Mouse (Mus musculus): ENCODE data around the gene Trmt13. TPM values are rescaled to one million over a fixed set of nuclear protein-coding genes. Genes with fewer than 3 reads are reported as not detected.
A peak's percentile ranks its signal among the peaks of the same experiment; 100 is the strongest.
"Not testable (repeated sequence)": the region's sequence is repeated elsewhere in the genome, so short reads cannot be mapped to it uniquely, and the experiment has no call there.

The Trmt13 gene
- total and polyA plus RNA-seq, 3 experiments = 12.0 to 15.5 TPM; not detected in 1

- TF ChIP-seq UBTF (IDR thresholded peaks at IDR 0.05; ENCODE audit: borderline replicate concordance, insufficient read depth, low read depth, low read length) = no peak
- peak; percentile 54; the same call in 1 of the 2 replicates for TF ChIP-seq RCOR1 (IDR thresholded peaks at IDR 0.05; ENCODE audit: low read depth, low read length)
- TF ChIP-seq CHD2 (IDR thresholded peaks at IDR 0.05; ENCODE audit: low read length) = no peak
Measured at GRCm38 (mm10) chr3:116562408-116563094, 51.8 kb downstream of the Trmt13 start, which contains the start of gene Lrrc39 (continued).

GRCm38 (mm10) chr3:116561315-116561714, 53.1 kb downstream of the Trmt13 start:
- H3K27me3 ChIP-seq (ENCODE audit: control insufficient read depth in 1 of 2, insufficient read depth in 2 of 2, low read length in 2 of 2); DNase-seq (ENCODE audit: low read depth, low spot score); H3K27ac ChIP-seq (ENCODE audit: control insufficient read depth, low read depth, low read length); H3K36me3 ChIP-seq (ENCODE audit: control insufficient read depth in 1 of 2, insufficient read depth in 2 of 2, low read length in 2 of 2); H3K9me3 ChIP-seq (replicated peaks; ENCODE audit: insufficient read depth, low read length); H3K4me3 ChIP-seq (ENCODE audit: control insufficient read depth in 1 of 2, insufficient read depth in 1 of 2, low read depth in 2 of 2, low read length in 2 of 2); H3K9ac ChIP-seq (ENCODE audit: control insufficient read depth, low read depth, low read length, poor library complexity, severe bottlenecking); H3K79me2 ChIP-seq (ENCODE audit: control insufficient read depth, insufficient read depth, low read length, poor library complexity): not testable (repeated sequence)
- peaks cover 0 to 11% of the 10 kb centered on the region in 2 experiments; a peak in 2 of 4 replicates for H3K4me1 ChIP-seq (ENCODE audit: control insufficient read depth in 1 of 2, insufficient read depth in 2 of 2, low read length in 2 of 2)

GRCm38 (mm10) chr3:116551362-116551761, 63.0 kb downstream of the Trmt13 start:
- Histone ChIP-seq H3K4me1 (ENCODE audit: control insufficient read depth in 1 of 2, insufficient read depth in 2 of 2, low read length in 2 of 2) (no peaks in the 10 kb centered on the region), H3K27me3 (ENCODE audit: control insufficient read depth in 1 of 2, insufficient read depth in 2 of 2, low read length in 2 of 2) (no peaks in the 10 kb centered on the region), H3K9ac (ENCODE audit: control insufficient read depth, low read depth, low read length, poor library complexity, severe bottlenecking) (no peak overlapping the region), H3K79me2 (ENCODE audit: control insufficient read depth, insufficient read depth, low read length, poor library complexity) (no peaks in the 10 kb centered on the region), H3K9me3 (replicated peaks; ENCODE audit: insufficient read depth, low read length) (no peaks in the 10 kb centered on the region), H3K4me3 (ENCODE audit: control insufficient read depth in 1 of 2, insufficient read depth in 1 of 2, low read depth in 2 of 2, low read length in 2 of 2) (no peak overlapping the region), H3K27ac (ENCODE audit: control insufficient read depth, low read depth, low read length) (no peak overlapping the region), H3K36me3 (ENCODE audit: control insufficient read depth in 1 of 2, insufficient read depth in 2 of 2, low read length in 2 of 2) (no peaks in the 10 kb centered on the region)
- TF ChIP-seq RAD21 (IDR thresholded peaks at IDR 0.05; ENCODE audit: low read depth, low read length) = no peak
- DNase-seq (ENCODE audit: low read depth, low spot score) = no peak

GRCm38 (mm10) chr3:116547430-116547829, 67.0 kb downstream of the Trmt13 start:
- Histone ChIP-seq H3K27me3 (ENCODE audit: control insufficient read depth in 1 of 2, insufficient read depth in 2 of 2, low read length in 2 of 2) (no peaks in the 10 kb centered on the region), H3K9ac (ENCODE audit: control insufficient read depth, low read depth, low read length, poor library complexity, severe bottlenecking) (no peak overlapping the region), H3K4me1 (ENCODE audit: control insufficient read depth in 1 of 2, insufficient read depth in 2 of 2, low read length in 2 of 2) (0 out of 4 replicates have a peak, but pooled peaks cover 0 to 1% of the 10 kb centered on the region in 2 experiments), H3K9me3 (replicated peaks; ENCODE audit: insufficient read depth, low read length) (no peaks in the 10 kb centered on the region), H3K27ac (ENCODE audit: control insufficient read depth, low read depth, low read length) (no peak overlapping the region), H3K79me2 (ENCODE audit: control insufficient read depth, insufficient read depth, low read length, poor library complexity) (no peaks in the 10 kb centered on the region), H3K4me3 (ENCODE audit: control insufficient read depth in 1 of 2, insufficient read depth in 1 of 2, low read depth in 2 of 2, low read length in 2 of 2) (no peak overlapping the region), H3K36me3 (ENCODE audit: control insufficient read depth in 1 of 2, insufficient read depth in 2 of 2, low read length in 2 of 2) (peaks cover 0 to 2% of the 10 kb centered on the region in 2 experiments; a peak in 2 of 4 replicates)
- DNase-seq (ENCODE audit: low read depth, low spot score) = no peak
- TF ChIP-seq CHD1 (IDR thresholded peaks at IDR 0.05; ENCODE audit: low read depth, low read length) (no peak), ZC3H11A (IDR thresholded peaks at IDR 0.05; ENCODE audit: low read depth, low read length) (no peak)

Measured in MEL (cell line).